Mouse (Mus musculus) testis, adult 2 months (tissue): ENCODE results near the gene Idh3b. TPM values are rescaled to one million over a fixed set of nuclear protein-coding genes. Genes with fewer than 3 reads are reported as not detected.

Experiments used
- H3K27ac ChIP-seq: fragments of 200-500 bp; 2 replicates; pipeline ENCODE4 v1.5.1; 2012; ENCODE audit warnings: low read depth, low read length; ENCODE audit not compliant: control insufficient read depth, insufficient read depth
- H3K27me3 ChIP-seq: fragments of 200-500 bp; 2 replicates; pipeline ENCODE4 v1.6.1; 2012; ENCODE audit warnings: mild to moderate bottlenecking, low read length, moderate library complexity; ENCODE audit not compliant: control insufficient read depth, insufficient read depth
- H3K36me3 ChIP-seq: fragments of 200-500 bp; 2 replicates; pipeline ENCODE4 v1.6.1; 2012; ENCODE audit warnings: mild to moderate bottlenecking, low read length; ENCODE audit not compliant: control insufficient read depth, insufficient read depth
- H3K4me1 ChIP-seq: fragments of 200-500 bp; 2 replicates; pipeline ENCODE4 v1.6.1; 2012; ENCODE audit warnings: low read length; ENCODE audit not compliant: control insufficient read depth, insufficient read depth
- H3K4me3 ChIP-seq: fragments of 200-500 bp; 2 replicates; pipeline ENCODE4 v1.5.1; 2012; ENCODE audit warnings: low read depth, mild to moderate bottlenecking, low read length, moderate library complexity, mixed read lengths; ENCODE audit not compliant: control insufficient read depth
- CTCF ChIP-seq: fragments of 200-500 bp; IDR thresholded peaks from 2 replicates; pipeline ENCODE4 v1.5.1; 2012; ENCODE audit warnings: low read depth, mild to moderate bottlenecking, inconsistent platforms, low read length, moderate library complexity; ENCODE audit not compliant: control insufficient read depth, insufficient read depth, insufficient replicate concordance
- POLR2A ChIP-seq: fragments of 200-500 bp; IDR thresholded peaks from 2 replicates; pipeline ENCODE4 v1.6.1; 2012; ENCODE audit warnings: low read depth, mild to moderate bottlenecking, inconsistent platforms, low read length, moderate library complexity; ENCODE audit not compliant: control insufficient read depth
- polyA plus RNA-seq: library from polyadenylated mRNA; depleted of rRNA; stranded (reverse); fragments of >200 nt; gene quantifications from 2 replicates; pipeline ENCODE4 v1.2.3, GENCODE M21; 2012; rRNA removed

Gene Idh3b
- 148 and 153 TPM in 2 replicates for polyA plus RNA-seq

DNA sequence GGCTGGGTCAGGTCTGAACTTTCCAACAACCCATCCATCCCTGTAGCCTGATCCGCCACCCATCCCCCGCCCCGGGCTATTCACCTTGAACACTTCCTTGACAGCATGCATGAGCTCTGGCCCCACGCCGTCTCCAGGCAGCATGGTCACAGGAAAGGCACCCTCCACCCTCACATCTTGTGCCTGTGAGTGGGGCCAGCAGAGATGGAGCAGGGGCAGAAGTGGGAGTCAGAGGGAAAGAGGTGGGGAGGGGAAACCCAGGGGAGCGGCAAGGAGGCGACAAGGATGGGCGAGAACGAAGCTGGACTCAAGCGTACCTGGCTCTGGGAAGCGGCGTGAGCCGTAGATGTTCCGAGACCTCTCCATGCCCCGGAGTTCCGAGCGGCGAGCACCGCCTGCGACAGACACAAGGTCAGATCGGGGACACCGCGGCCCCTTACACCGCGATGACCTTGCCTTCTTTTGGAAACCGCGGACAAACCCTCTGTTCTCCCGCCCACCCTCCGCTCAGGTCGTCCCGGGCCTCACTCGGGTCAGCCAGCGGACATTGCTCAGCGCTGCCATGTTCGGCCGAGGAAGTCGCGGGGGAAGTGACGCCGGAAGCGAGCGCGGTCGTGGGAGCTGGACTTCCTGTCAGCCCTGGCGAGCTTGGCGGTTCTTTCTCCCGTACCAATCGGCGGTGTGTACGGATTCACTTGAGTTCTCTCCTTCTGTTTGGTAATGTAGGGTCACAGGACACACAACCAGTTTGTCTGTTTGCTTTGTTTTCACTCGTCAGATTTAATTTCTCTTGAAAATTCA lies at the start of gene Idh3b:
TSS of gene Idh3b (minus strand) at position 694 of the 801 bp plus-strand sequence.
- no peak for TF ChIP-seq CTCF
- TF ChIP-seq POLR2A, result peak; percentile 91
- H3K36me3 ChIP-seq, result peaks cover 1% of the 10 kb centered on the region; the same call in 1 of the 2 replicates
- no peaks in the 10 kb centered on the region for H3K27me3 ChIP-seq
- H3K27ac ChIP-seq, result peak within 1 kb of the TSS; percentile 46
- H3K4me1 ChIP-seq, result peaks cover 4% of the 10 kb centered on the region
- peak within 1 kb of the TSS; percentile 96 for H3K4me3 ChIP-seq

- Histone ChIP-seq H3K36me3 (no peaks in the 10 kb centered on the region), H3K27me3 (no peaks in the 10 kb centered on the region), H3K27ac (no peak overlapping the region), H3K4me3 (no peak overlapping the region), H3K4me1 (no peaks in the 10 kb centered on the region)
- TF ChIP-seq POLR2A, result no peak
- no peak for TF ChIP-seq CTCF
Measured at GRCm38 (mm10) chr2:130329502-130329901, 45.2 kb upstream of the Idh3b start.

- Histone ChIP-seq H3K4me1 (no peaks in the 10 kb centered on the region), H3K27ac (no peak overlapping the region), H3K4me3 (no peak overlapping the region), H3K36me3 (no peaks in the 10 kb centered on the region), H3K27me3 (no peaks in the 10 kb centered on the region)
- TF ChIP-seq CTCF, result no peak
- no peak for TF ChIP-seq POLR2A
Measured at GRCm38 (mm10) chr2:130327057-130327456, 42.7 kb upstream of the Idh3b start.

- no peak overlapping the region for H3K4me3 ChIP-seq
- H3K36me3 ChIP-seq, result no peaks in the 10 kb centered on the region
- no peaks in the 10 kb centered on the region for H3K4me1 ChIP-seq
- TF ChIP-seq CTCF (no peak), POLR2A (no peak)
- H3K27ac ChIP-seq, result no peak overlapping the region
- no peaks in the 10 kb centered on the region for H3K27me3 ChIP-seq
Measured at GRCm38 (mm10) chr2:130303014-130303413, 18.7 kb upstream of the Idh3b start.

- H3K36me3 ChIP-seq, result no peaks in the 10 kb centered on the region
- peaks cover 10% of the 10 kb centered on the region for H3K4me1 ChIP-seq
- no peaks in the 10 kb centered on the region for H3K27me3 ChIP-seq
- no peak for TF ChIP-seq POLR2A
- no peak for TF ChIP-seq CTCF
- no peak overlapping the region for H3K4me3 ChIP-seq
- no peak overlapping the region for H3K27ac ChIP-seq
Measured at GRCm38 (mm10) chr2:130297580-130297979, 13.2 kb upstream of the Idh3b start.

DNA sequence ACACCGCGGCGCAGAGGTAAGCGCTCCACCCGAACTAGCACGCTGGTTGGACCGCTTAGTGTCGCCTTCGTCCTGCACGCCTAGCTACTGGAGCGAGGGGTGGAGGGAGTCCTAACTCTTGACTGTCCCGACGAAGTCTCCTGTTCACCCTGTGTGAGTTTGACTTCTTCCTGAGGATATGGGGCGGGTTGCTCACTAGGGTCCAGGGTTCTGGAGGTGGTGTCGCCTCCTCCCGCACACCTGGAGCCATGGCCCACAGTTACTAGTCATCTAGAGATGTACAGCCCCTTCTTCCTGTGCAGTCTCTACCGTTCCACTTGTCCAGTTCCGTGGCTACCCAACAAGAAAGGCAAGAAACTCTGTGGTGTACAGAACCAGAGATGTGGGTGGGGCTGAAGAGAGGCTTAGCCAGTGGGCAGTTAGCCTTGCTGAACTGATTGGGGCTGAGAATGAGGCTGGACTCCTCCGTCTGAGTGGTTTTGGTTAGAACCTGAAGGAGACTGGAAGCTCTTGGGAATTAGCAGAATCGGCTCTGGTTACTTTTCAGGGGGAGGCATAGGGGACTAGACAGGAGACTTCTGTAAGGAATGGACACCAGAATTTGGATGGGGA lies 11.9 kb upstream of the Idh3b start:
- Histone ChIP-seq H3K27me3 (no peaks in the 10 kb centered on the region), H3K36me3 (no peaks in the 10 kb centered on the region), H3K27ac (no peak overlapping the region), H3K4me1 (peaks cover 10% of the 10 kb centered on the region), H3K4me3 (peak overlapping the region; percentile 24)
- TF ChIP-seq POLR2A (no peak), CTCF (no peak)

DNA sequence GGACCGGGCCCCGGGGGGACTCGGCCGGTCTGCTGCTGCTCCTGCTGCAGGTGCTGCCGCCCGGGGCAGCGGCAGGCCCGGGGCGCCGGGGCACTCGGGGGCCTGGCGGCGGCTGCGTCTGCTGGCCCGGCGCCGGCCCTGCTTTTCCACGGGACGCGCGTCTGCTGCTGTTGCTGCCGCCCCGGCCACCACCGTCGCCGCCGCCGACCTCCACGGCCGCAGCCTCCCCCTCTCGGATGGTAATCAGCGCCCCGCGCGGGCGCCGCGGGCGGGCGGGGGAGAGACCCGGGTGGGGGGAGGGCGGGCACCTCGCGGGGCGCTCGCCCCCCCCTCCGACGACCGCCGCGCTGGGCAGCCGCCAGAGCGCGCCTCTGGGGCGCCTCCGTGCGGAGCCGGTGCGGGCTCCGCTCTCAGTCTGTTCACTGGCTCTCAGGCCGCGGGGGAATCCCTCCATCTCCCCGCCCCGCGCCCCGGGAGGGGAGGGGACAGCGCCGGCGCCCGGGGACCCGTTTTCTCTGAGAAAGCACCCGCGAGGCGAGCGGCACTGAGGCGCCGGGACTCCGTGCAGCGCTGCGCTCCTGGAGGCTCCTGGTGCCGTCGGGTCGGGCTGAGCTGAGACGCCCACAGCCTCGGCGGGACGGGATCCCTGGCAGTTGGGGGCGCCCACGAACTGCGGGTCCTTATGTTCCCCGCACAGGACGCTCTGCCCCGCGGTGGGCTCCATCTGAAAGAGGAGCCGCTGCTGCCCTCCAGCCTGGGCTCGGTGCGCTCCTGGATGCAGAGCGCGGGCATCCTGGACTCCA lies 11.2 kb upstream of the Idh3b start:
- H3K27ac ChIP-seq, result no peak overlapping the region
- no peaks in the 10 kb centered on the region for H3K27me3 ChIP-seq
- peaks cover 10% of the 10 kb centered on the region for H3K4me1 ChIP-seq
- H3K4me3 ChIP-seq, result peak overlapping the region; percentile 66
- no peaks in the 10 kb centered on the region for H3K36me3 ChIP-seq
- TF ChIP-seq CTCF (no peak), POLR2A (no peak)
